Mouse (Mus musculus) ES-E14 (cell line): ENCODE results near the gene Magi1.

ENCODE experiments used
- CHD2 ChIP-seq: IDR thresholded peaks from 2 replicates; pipeline ENCODE4 v1.6.1; 2014; ENCODE audit warnings: mild to moderate bottlenecking, low read depth, low read length, inconsistent platforms
- HCFC1 ChIP-seq: IDR thresholded peaks from 2 replicates; pipeline ENCODE4 v1.6.1; 2012; ENCODE audit warnings: low read length, inconsistent platforms, borderline replicate concordance; ENCODE audit not compliant: insufficient read depth
- ZC3H11A ChIP-seq: IDR thresholded peaks from 2 replicates; pipeline ENCODE4 v1.6.1; 2012; ENCODE audit warnings: low read depth, mild to moderate bottlenecking, inconsistent platforms, low read length, borderline replicate concordance
- ZNF384 ChIP-seq: IDR thresholded peaks from 2 replicates; pipeline ENCODE4 v1.6.1; 2012; ENCODE audit warnings: low read depth, low read length, inconsistent platforms

DNA sequence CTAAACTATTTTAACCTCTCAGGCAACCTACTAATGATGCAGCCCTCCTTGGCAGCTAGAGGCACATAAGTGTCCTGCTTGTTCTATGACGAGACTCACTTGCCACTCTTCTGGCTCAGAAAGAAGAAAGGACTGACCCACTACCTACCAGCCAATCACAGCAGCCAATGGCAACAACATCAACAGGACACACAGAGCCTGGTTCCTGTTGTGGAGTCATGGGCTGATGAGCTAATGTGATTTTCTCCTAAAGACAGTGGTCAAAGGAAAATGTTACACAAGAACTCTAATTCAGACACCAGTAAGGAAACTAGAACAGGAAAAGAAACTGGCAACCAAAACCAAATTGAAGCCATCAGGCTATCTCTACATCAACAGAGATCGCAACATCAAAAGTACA, 124.5 kb downstream of the Magi1 start:
- no peak for TF ChIP-seq ZC3H11A
- TF ChIP-seq HCFC1, result no peak
- no peak for TF ChIP-seq CHD2
- no peak for TF ChIP-seq ZNF384
